Mouse (Mus musculus) kidney, embryonic 14.5 days (tissue): ENCODE results near the gene Ppfia3. TPM values are rescaled to one million over a fixed set of nuclear protein-coding genes. Genes with fewer than 3 reads are reported as not detected.

Experiments
- ATAC-seq: fragments of 200-750 bp; cut with Nextera tagmentation; 2 replicates; pipeline ENCODE4 v1.8.0; 2017; ENCODE audit warnings: moderate number of reproducible peaks, mild to moderate bottlenecking, moderate TSS enrichment, moderate library complexity; ENCODE audit not compliant: low FRiP score, low TSS enrichment
- H3K27ac ChIP-seq: fragments of 300-500 bp; sonication (generic); 2 replicates; pipeline ENCODE4 v1.5.1; 2014; ENCODE audit warnings: low read depth, mild to moderate bottlenecking, low read length, moderate library complexity, mixed read lengths
- H3K27me3 ChIP-seq: fragments of 300-500 bp; sonication (generic); 2 replicates; pipeline ENCODE4 v1.6.1; 2014; ENCODE audit warnings: mild to moderate bottlenecking, low read length; ENCODE audit not compliant: control insufficient read depth, insufficient read depth
- H3K36me3 ChIP-seq: fragments of 300-500 bp; sonication (generic); 2 replicates; pipeline ENCODE4 v1.6.1; 2014; ENCODE audit warnings: low read length, mixed read lengths; ENCODE audit not compliant: control insufficient read depth, insufficient read depth
- H3K4me1 ChIP-seq: fragments of 300-500 bp; sonication (generic); 2 replicates; pipeline ENCODE4 v1.6.1; 2014; ENCODE audit warnings: low read length, mixed read lengths; ENCODE audit not compliant: control insufficient read depth, insufficient read depth
- H3K4me2 ChIP-seq: fragments of 300-500 bp; sonication (generic); replicated peaks from 2 replicates; pipeline ENCODE4 v1.6.1; 2014; ENCODE audit warnings: low read depth, mild to moderate bottlenecking, low read length
- H3K4me3 ChIP-seq: fragments of 300-500 bp; sonication (generic); 2 replicates; pipeline ENCODE4 v1.5.1; 2014; ENCODE audit warnings: mild to moderate bottlenecking, low read length
- H3K9ac ChIP-seq: fragments of 300-500 bp; sonication (generic); 2 replicates; pipeline ENCODE4 v1.6.1; 2014; ENCODE audit warnings: low read depth, mild to moderate bottlenecking, low read length, moderate library complexity
- H3K9me3 ChIP-seq: fragments of 300-500 bp; sonication (generic); 2 replicates; pipeline ENCODE4 v1.6.1; 2016; ENCODE audit warnings: low read length; ENCODE audit not compliant: control insufficient read depth
- WGBS: fragments of 180-500 bp; shearing (Covaris S2); extraction: QIAGEN DNeasy Blood & Tissue Kit; methylation state at CpG from one replicate; pipeline ENCODE4 v1.1.7; 2014; 5-methylcytosine and 5-hydroxymethylcytosine counted together
- polyA plus RNA-seq: library from polyadenylated mRNA; unstranded; fragments of >200 nt; fragmentation: Nextera tagmentation; extraction: Ambion mirVana; gene quantifications from 2 replicates; pipeline ENCODE4 v1.2.1, GENCODE M21; 2014

Ppfia3 gene
- polyA plus RNA-seq, 1 experiment from 2014 or later = 7.6 TPM

GRCm38 (mm10) chr7:45302626-45303025 lies 64.2 kb downstream of the Ppfia3 start:
- Histone ChIP-seq H3K27me3 (no peaks in the 10 kb centered on the region), H3K9ac (no peak overlapping the region), H3K4me2 (no peak overlapping the region), H3K4me1 (no peaks in the 10 kb centered on the region), H3K9me3 (no peaks in the 10 kb centered on the region), H3K4me3 (no peak overlapping the region), H3K36me3 (peaks cover 5% of the 10 kb centered on the region; the same call in 1 of the 2 replicates), H3K27ac (no peak overlapping the region)
- ATAC-seq = no peak
- 81% methylated on average over 8 of the region's 8 CpGs for WGBS

GRCm38 (mm10) chr7:45300270-45300669 lies 66.5 kb downstream of the Ppfia3 start:
- WGBS = 17% methylated on average over 6 of the region's 6 CpGs
- no peak overlapping the region for H3K9ac ChIP-seq
- no peak overlapping the region for H3K27ac ChIP-seq
- H3K27me3 ChIP-seq = no peaks in the 10 kb centered on the region
- H3K4me2 ChIP-seq = no peak overlapping the region
- no peaks in the 10 kb centered on the region for H3K4me1 ChIP-seq
- H3K4me3 ChIP-seq = no peak overlapping the region
- no peaks in the 10 kb centered on the region for H3K9me3 ChIP-seq
- peak; percentile 48; the same call in 1 of the 2 replicates for ATAC-seq
- H3K36me3 ChIP-seq = peaks cover 5% of the 10 kb centered on the region; the same call in 1 of the 2 replicates

DNA sequence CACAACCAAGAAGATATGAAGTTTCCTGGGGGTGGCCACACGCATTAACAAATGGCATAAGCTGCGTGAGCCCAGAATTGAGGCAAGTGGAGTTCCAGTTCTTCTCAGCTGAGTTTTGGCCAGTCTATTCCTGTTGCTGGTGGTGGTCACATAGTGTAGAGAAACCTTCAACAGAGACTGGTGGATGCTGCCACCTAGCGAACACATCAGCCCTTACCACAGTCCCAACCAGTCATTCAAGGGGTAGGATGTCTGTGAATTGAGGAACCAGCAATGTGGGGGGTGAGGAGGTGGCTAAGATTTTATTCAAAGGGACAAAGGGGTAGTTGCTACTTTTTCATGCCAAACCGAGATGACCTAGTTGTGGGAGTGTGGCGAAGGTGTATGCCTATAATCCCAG lies 67.1 kb downstream of the Ppfia3 start:
- Histone ChIP-seq H3K9me3 (no peaks in the 10 kb centered on the region), H3K4me3 (no peak overlapping the region), H3K9ac (no peak overlapping the region), H3K27me3 (no peaks in the 10 kb centered on the region), H3K36me3 (peaks cover 5% of the 10 kb centered on the region; the same call in 1 of the 2 replicates), H3K4me2 (no peak overlapping the region), H3K27ac (no peak overlapping the region), H3K4me1 (no peaks in the 10 kb centered on the region)
- ATAC-seq = peak; percentile 87
- WGBS = 14% methylated on average over 5 of the region's 5 CpGs

DNA sequence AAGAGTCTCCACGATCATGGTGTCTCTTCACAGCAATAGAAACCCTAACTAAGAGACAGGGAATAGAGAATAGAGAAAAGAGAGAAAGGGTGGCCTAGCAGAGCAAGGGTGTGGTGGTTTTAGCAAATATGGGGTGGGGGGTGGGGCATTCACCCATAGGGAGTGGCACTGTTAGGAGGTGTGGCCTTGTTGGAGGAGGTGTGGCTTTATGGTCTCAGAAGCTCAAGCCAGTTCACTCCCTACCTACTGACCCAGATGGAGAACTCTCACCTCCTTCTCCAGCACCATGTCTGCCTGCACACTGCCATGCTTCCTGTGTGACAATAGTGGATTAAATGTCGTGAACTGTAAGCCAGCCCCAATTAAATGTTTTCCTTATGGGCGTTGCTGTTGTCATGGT lies 69.3 kb downstream of the Ppfia3 start:
- H3K36me3 ChIP-seq = no peaks in the 10 kb centered on the region
- H3K27me3 ChIP-seq = no peaks in the 10 kb centered on the region
- ATAC-seq = no peak
- no peak overlapping the region for H3K4me3 ChIP-seq
- H3K9ac ChIP-seq = no peak overlapping the region
- 56% methylated on average over 3 of the region's 3 CpGs for WGBS
- H3K27ac ChIP-seq = no peak overlapping the region
- no peaks in the 10 kb centered on the region for H3K9me3 ChIP-seq
- H3K4me2 ChIP-seq = no peak overlapping the region
- H3K4me1 ChIP-seq = no peaks in the 10 kb centered on the region

- Histone ChIP-seq H3K36me3 (no peaks in the 10 kb centered on the region), H3K4me2 (no peak overlapping the region), H3K9ac (no peak overlapping the region), H3K4me3 (no peak overlapping the region), H3K27ac (no peak overlapping the region), H3K4me1 (no peaks in the 10 kb centered on the region), H3K27me3 (no peaks in the 10 kb centered on the region), H3K9me3 (no peaks in the 10 kb centered on the region)
- 64% methylated on average over 1 of the region's 1 CpGs for WGBS
- ATAC-seq = no peak
These were observed 70.2 kb downstream of the Ppfia3 start for GRCm38 (mm10) chr7:45296626-45297025.

Other genes with a start within 250 kb of the Ppfia3 start
- gene Rps11, start 242.6 kb downstream of the Ppfia3 start, polyA plus RNA-seq = 1,882 and 1,923 TPM in 2 replicates
- gene Rpl13a, start 238.3 kb downstream of the Ppfia3 start, polyA plus RNA-seq = 1,416 and 1,603 TPM in 2 replicates
- gene Gm45713, start 230.8 kb downstream of the Ppfia3 start, polyA plus RNA-seq = 0.19 and 0.47 TPM in 2 replicates
- 1.0 and 1.3 TPM in 2 replicates for gene Flt3l, start 230.6 kb downstream of the Ppfia3 start, polyA plus RNA-seq
- 101 and 110 TPM in 2 replicates for gene Pih1d1, start 212.7 kb downstream of the Ppfia3 start, polyA plus RNA-seq
- 46.6 and 58.0 TPM in 2 replicates for gene Aldh16a1, start 212.4 kb downstream of the Ppfia3 start, polyA plus RNA-seq
- gene Slc17a7, start 203.1 kb downstream of the Ppfia3 start, polyA plus RNA-seq = 0.10 and 0.28 TPM in 2 replicates
- not detected in 2 replicates for gene Gfy, start 187.4 kb downstream of the Ppfia3 start, polyA plus RNA-seq
- gene Pth2, start 186.0 kb downstream of the Ppfia3 start, polyA plus RNA-seq = not detected in 2 replicates
- 0.93 and 1.1 TPM in 2 replicates for gene Ccdc155, start 162.1 kb downstream of the Ppfia3 start, polyA plus RNA-seq
- gene Dkkl1, start 154.9 kb downstream of the Ppfia3 start, polyA plus RNA-seq = 0.44 and 1.1 TPM in 2 replicates
- 206 and 234 TPM in 2 replicates for gene Tead2, start 151.3 kb downstream of the Ppfia3 start, polyA plus RNA-seq
- 0.60 and 1.2 TPM in 2 replicates for gene Cd37, start 127.9 kb downstream of the Ppfia3 start, polyA plus RNA-seq
- 0.18 and 0.20 TPM in 2 replicates for gene Slc6a16, start 125.9 kb downstream of the Ppfia3 start, polyA plus RNA-seq
- gene Slc6a21, start 89.5 kb downstream of the Ppfia3 start, polyA plus RNA-seq = not detected in 2 replicates
- 10.1 and 11.3 TPM in 2 replicates for gene Trpm4, start 33.2 kb downstream of the Ppfia3 start, polyA plus RNA-seq
- 1.5 and 2.7 TPM in 2 replicates for gene Hrc, start 31.7 kb downstream of the Ppfia3 start, polyA plus RNA-seq
- 0.57 and 0.66 TPM in 2 replicates for gene Lin7b, start 3.6 kb upstream of the Ppfia3 start, polyA plus RNA-seq
- gene Snrnp70, start 28.7 kb upstream of the Ppfia3 start, polyA plus RNA-seq = 100 and 171 TPM in 2 replicates
- gene Kcna7, start 38.6 kb upstream of the Ppfia3 start, polyA plus RNA-seq = not detected in 2 replicates
- 1.3 and 1.4 TPM in 2 replicates for gene Ntf5, start 46.7 kb upstream of the Ppfia3 start, polyA plus RNA-seq
- gene Lhb, start 53.8 kb upstream of the Ppfia3 start, polyA plus RNA-seq = not detected in 2 replicates
- gene Gys1, start 67.8 kb upstream of the Ppfia3 start, polyA plus RNA-seq = 21.4 and 35.0 TPM in 2 replicates
- 158 and 228 TPM in 2 replicates for gene Ruvbl2, start 71.1 kb upstream of the Ppfia3 start, polyA plus RNA-seq
- gene Ftl1, start 92.9 kb upstream of the Ppfia3 start, polyA plus RNA-seq = 3,941 and 4,356 TPM in 2 replicates
- 97.3 and 110 TPM in 2 replicates for gene Bax, start 99.9 kb upstream of the Ppfia3 start, polyA plus RNA-seq
- gene Tulp2, start 114.9 kb upstream of the Ppfia3 start, polyA plus RNA-seq = 0.64 and 0.84 TPM in 2 replicates
- gene Gm45808, start 119.8 kb upstream of the Ppfia3 start, polyA plus RNA-seq = not detected in 2 replicates
- 3.3 and 3.5 TPM in 2 replicates for gene Dhdh, start 121.8 kb upstream of the Ppfia3 start, polyA plus RNA-seq
- gene Nucb1, start 143.4 kb upstream of the Ppfia3 start, polyA plus RNA-seq = 141 and 190 TPM in 2 replicates
- gene Ppp1r15a, start 159.2 kb upstream of the Ppfia3 start, polyA plus RNA-seq = 13.4 and 15.7 TPM in 2 replicates
- 4.7 and 5.1 TPM in 2 replicates for gene Plekha4, start 159.3 kb upstream of the Ppfia3 start, polyA plus RNA-seq
- 12.8 and 13.5 TPM in 2 replicates for gene Hsd17b14, start 187.9 kb upstream of the Ppfia3 start, polyA plus RNA-seq
- gene Bcat2, start 203.1 kb upstream of the Ppfia3 start, polyA plus RNA-seq = 61.1 and 73.7 TPM in 2 replicates
- not detected in 2 replicates for gene Fgf21, start 248.5 kb upstream of the Ppfia3 start, polyA plus RNA-seq